Mouse (Mus musculus): Measurements from ENCODE around the gene Cbx5. TPM values are rescaled to one million over a fixed set of nuclear protein-coding genes. Genes with fewer than 3 reads are reported as not detected.

The Cbx5 gene
- polyA plus RNA-seq, 1 experiment from 2014 or later, result 177 TPM

MicroRNAs within 50 kb of the gene (microRNA counts, 519-probe panel; counts per million panel counts)
- 5,537 counts per million, percentile 63 among the panel's probes with 10 or more counts for microRNA mmu-miR-148b

Small RNAs within 50 kb of the gene (microRNA-seq; reads per million reads assigned to microRNA genes)
- gene Mir148b, result 392 reads per million, percentile 70 among the genes with 10 or more reads in this experiment

Other genes starting within 250 kb of the Cbx5 start
- gene Hoxc8, start 249.2 kb downstream of the Cbx5 start, polyA plus RNA-seq (2014; fragmentation: Nextera tagmentation; extraction: Ambion mirVana), result not detected in 2 replicates
- not detected in 2 replicates for gene Hoxc6, start 241.6 kb downstream of the Cbx5 start, polyA plus RNA-seq (2014; fragmentation: Nextera tagmentation; extraction: Ambion mirVana)
- gene Hoxc4, start 220.9 kb downstream of the Cbx5 start, polyA plus RNA-seq (2014; fragmentation: Nextera tagmentation; extraction: Ambion mirVana), result not detected in 2 replicates
- 22.7 and 25.0 TPM in 2 replicates for gene Smug1, start 72.7 kb downstream of the Cbx5 start, polyA plus RNA-seq (2014; fragmentation: Nextera tagmentation; extraction: Ambion mirVana)
- 764 and 768 TPM in 2 replicates for gene Hnrnpa1, start 616 bp upstream of the Cbx5 start, polyA plus RNA-seq (2014; fragmentation: Nextera tagmentation; extraction: Ambion mirVana)
- 0.49 and 0.62 TPM in 2 replicates for gene Nfe2, start 18.6 kb upstream of the Cbx5 start, polyA plus RNA-seq (2014; fragmentation: Nextera tagmentation; extraction: Ambion mirVana)
- 197 and 231 TPM in 2 replicates for gene Copz1, start 32.9 kb upstream of the Cbx5 start, polyA plus RNA-seq (2014; fragmentation: Nextera tagmentation; extraction: Ambion mirVana)
- gene Gpr84, start 70.8 kb upstream of the Cbx5 start, polyA plus RNA-seq (2014; fragmentation: Nextera tagmentation; extraction: Ambion mirVana), result 0.16 and 0.26 TPM in 2 replicates
- 18.3 and 20.9 TPM in 2 replicates for gene Zfp385a, start 100.3 kb upstream of the Cbx5 start, polyA plus RNA-seq (2014; fragmentation: Nextera tagmentation; extraction: Ambion mirVana)
- gene Itga5, start 126.9 kb upstream of the Cbx5 start, polyA plus RNA-seq (2014; fragmentation: Nextera tagmentation; extraction: Ambion mirVana), result 3.5 and 6.4 TPM in 2 replicates
- gene Gtsf1, start 190.7 kb upstream of the Cbx5 start, polyA plus RNA-seq (2014; fragmentation: Nextera tagmentation; extraction: Ambion mirVana), result 0.33 TPM in 1 of 2 replicates, not detected in the other
- gene Gtsf2, start 208.7 kb upstream of the Cbx5 start, polyA plus RNA-seq (2014; fragmentation: Nextera tagmentation; extraction: Ambion mirVana), result 0.43 TPM in 1 of 2 replicates, not detected in the other
- 1.0 and 2.4 TPM in 2 replicates for gene Nckap1l, start 214.0 kb upstream of the Cbx5 start, polyA plus RNA-seq (2014; fragmentation: Nextera tagmentation; extraction: Ambion mirVana)